Mouse (Mus musculus) ES-Bruce4 (cell line): Measurements from ENCODE around the gene Fam19a5. TPM values are rescaled to one million over a fixed set of nuclear protein-coding genes. Genes with fewer than 3 reads are reported as not detected.

Experiments used
- H3K27ac ChIP-seq: 2 replicates; pipeline ENCODE4 v1.5.1; 2012; ENCODE audit warnings: low read length, inconsistent platforms; ENCODE audit not compliant: insufficient read depth
- H3K27me3 ChIP-seq: 2 replicates; pipeline ENCODE4 v1.6.1; 2012; ENCODE audit warnings: mild to moderate bottlenecking, low read length, inconsistent platforms; ENCODE audit not compliant: control insufficient read depth, poor library complexity, insufficient read depth, severe bottlenecking
- H3K36me3 ChIP-seq: 2 replicates; pipeline ENCODE4 v1.6.1; 2012; ENCODE audit warnings: inconsistent platforms, mild to moderate bottlenecking, low read length, moderate library complexity; ENCODE audit not compliant: control insufficient read depth, poor library complexity, insufficient read depth, severe bottlenecking
- H3K4me1 ChIP-seq: one replicate; pipeline ENCODE4 v1.8.1; 2011; ENCODE audit warnings: low read length; ENCODE audit not compliant: control insufficient read depth, insufficient read depth
- H3K4me3 ChIP-seq: 2 replicates; pipeline ENCODE4 v1.5.1; 2011; ENCODE audit warnings: low read depth, mild to moderate bottlenecking, low read length
- H3K9ac ChIP-seq: 2 replicates; pipeline ENCODE4 v1.6.1; 2012; ENCODE audit warnings: low read depth, mild to moderate bottlenecking, inconsistent platforms; ENCODE audit not compliant: poor library complexity, severe bottlenecking
- H3K9me3 ChIP-seq: replicated peaks from 2 replicates; pipeline ENCODE4 v1.6.1; 2012; ENCODE audit warnings: mild to moderate bottlenecking, low read length, inconsistent platforms; ENCODE audit not compliant: control insufficient read depth, poor library complexity, insufficient read depth, severe bottlenecking
- CTCF ChIP-seq: IDR thresholded peaks from one replicate; pipeline ENCODE4 v1.8.1; 2011; ENCODE audit warnings: low read depth, low read length
- EP300 ChIP-seq: IDR thresholded peaks from 2 replicates; pipeline ENCODE4 v1.6.1; 2011; ENCODE audit warnings: low read depth, low read length; ENCODE audit not compliant: insufficient read depth
- POLR2A ChIP-seq: IDR thresholded peaks from one replicate; pipeline ENCODE4 v1.8.1; 2011; ENCODE audit warnings: low read length; ENCODE audit not compliant: insufficient read depth
- polyA plus RNA-seq: library from polyadenylated mRNA; stranded (reverse); fragments of >200 nt; gene quantifications from 2 replicates; pipeline ENCODE4 v1.2.4, GENCODE M21; 2011; ENCODE audit warnings: low read depth; ENCODE audit not compliant: missing spikeins, insufficient read depth, insufficient read length

The Fam19a5 gene
- polyA plus RNA-seq, 1 experiment = 3.2 TPM

- Histone ChIP-seq H3K4me3 (no peak overlapping the region), H3K4me1 (no peaks in the 10 kb centered on the region), H3K36me3 (no peaks in the 10 kb centered on the region), H3K9ac (no peak overlapping the region), H3K9me3 (no peaks in the 10 kb centered on the region), H3K27ac (no peak overlapping the region), H3K27me3 (peaks cover 12% of the 10 kb centered on the region)
- TF ChIP-seq POLR2A (no peak), CTCF (peak; percentile 22), EP300 (no peak)
These were observed 2.4 kb upstream of the Fam19a5 start for GRCm38 (mm10) chr15:87541656-87542055.

DNA sequence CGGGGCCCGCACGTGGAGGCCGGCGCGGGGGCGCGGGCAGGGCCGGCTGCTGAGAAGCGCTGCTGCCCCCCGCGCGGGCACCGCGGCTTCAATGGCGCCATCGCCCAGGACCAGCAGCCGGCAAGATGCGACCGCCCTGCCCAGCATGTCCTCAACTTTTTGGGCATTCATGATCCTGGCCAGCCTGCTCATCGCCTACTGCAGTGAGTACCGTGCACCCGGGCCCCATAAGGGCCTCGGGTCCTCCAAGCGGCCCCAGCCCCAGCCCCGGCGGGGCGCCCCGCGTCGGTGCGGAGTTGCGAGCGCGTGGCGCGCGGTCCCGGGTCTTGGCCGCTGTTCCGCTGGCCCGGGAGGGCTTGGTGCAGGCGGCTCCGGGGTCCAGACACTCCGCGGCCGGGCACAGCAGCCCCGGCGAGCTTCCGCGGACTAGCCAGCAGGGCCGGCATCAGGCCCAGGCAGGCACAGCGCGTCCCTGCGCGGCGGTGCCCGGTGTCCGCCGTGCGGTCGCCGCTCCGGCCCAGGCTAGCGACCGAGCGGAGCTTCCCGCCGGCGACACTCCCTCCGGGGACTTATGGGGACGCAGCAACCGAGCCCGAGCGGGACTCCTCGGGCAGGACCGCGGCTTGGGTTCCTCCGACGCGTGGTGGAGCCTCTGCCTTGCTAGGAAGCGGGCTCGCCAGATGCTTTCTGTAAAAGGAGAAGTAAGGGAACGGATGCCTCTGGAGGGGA lies 466 bp downstream of the Fam19a5 start:
- peak overlapping the region; percentile 86 for H3K9ac ChIP-seq
- H3K27me3 ChIP-seq = peaks cover 12% of the 10 kb centered on the region
- H3K27ac ChIP-seq = no peak overlapping the region
- no peaks in the 10 kb centered on the region for H3K36me3 ChIP-seq
- H3K4me3 ChIP-seq = peak overlapping the region; percentile 88
- no peaks in the 10 kb centered on the region for H3K4me1 ChIP-seq
- no peaks in the 10 kb centered on the region for H3K9me3 ChIP-seq
- TF ChIP-seq EP300 (no peak), POLR2A (no peak), CTCF (no peak)

DNA sequence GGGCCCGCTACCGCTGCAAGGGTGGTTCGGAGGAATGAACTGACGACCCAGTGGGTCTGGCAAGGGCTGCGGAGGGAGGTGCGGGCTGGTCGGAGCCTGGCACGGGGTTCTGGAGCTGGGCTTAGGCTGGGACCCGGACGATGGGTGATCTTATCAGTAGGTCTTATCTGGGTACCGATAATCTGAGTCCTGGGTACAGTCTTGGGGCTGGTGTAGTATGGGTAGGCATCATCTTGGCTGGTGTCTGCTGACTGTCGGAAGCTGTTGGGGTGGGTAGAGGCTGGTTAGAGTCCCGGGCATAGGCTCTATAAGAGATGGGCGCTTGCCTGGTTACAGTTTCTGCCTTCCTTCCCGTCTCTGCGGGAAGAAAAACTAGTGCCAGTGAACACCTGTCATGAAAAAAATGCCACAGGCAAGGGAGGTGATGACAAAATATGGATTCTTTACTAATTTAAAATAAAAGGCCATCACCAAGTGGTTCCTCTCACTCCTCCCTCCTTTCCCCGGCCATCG lies 1.1 kb downstream of the Fam19a5 start:
- no peak for TF ChIP-seq CTCF
- no peak for TF ChIP-seq EP300
- no peak for TF ChIP-seq POLR2A
- Histone ChIP-seq H3K4me1 (no peaks in the 10 kb centered on the region), H3K4me3 (peak overlapping the region; percentile 88), H3K9me3 (no peaks in the 10 kb centered on the region), H3K36me3 (no peaks in the 10 kb centered on the region), H3K27me3 (peaks cover 12% of the 10 kb centered on the region), H3K27ac (no peak overlapping the region), H3K9ac (peak overlapping the region; percentile 86)

DNA sequence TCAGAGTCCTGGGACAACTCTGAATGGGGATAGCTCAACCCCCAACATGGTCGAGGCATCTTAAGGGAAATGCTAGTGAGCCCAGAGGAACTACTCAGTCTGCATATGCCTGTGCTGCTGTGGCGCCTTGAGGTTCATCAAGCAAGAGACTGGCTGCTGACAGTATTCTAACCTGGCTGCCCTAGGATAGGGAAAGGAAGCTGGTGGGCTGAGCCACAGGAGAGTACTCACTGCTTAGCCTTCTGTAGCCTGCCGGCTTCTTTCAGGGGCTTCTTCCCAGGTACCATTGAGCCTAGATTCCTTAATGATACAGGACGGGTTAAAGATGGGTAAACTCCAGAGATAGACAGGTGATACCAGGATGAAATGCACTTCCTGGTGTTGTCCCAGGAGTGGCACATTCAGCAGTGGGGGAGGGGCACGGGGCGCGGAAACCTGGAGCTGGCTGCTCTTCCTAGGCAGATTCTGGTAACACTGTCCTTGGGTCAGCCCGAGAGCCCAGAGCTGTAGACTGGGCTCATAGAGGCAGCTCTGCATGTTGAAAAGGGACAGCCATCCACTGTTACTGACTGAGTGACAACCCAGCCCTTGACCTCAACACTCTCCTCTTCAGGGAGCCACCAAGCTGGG lies 1.7 kb downstream of the Fam19a5 start:
- TF ChIP-seq POLR2A (no peak), EP300 (no peak), CTCF (no peak)
- H3K27me3 ChIP-seq = peaks cover 12% of the 10 kb centered on the region
- no peak overlapping the region for H3K27ac ChIP-seq
- no peak overlapping the region for H3K9ac ChIP-seq
- no peaks in the 10 kb centered on the region for H3K36me3 ChIP-seq
- no peak overlapping the region for H3K4me3 ChIP-seq
- H3K9me3 ChIP-seq = no peaks in the 10 kb centered on the region
- H3K4me1 ChIP-seq = no peaks in the 10 kb centered on the region

GRCm38 (mm10) chr15:87547022-87547421 lies 2.9 kb downstream of the Fam19a5 start:
- Histone ChIP-seq H3K27me3 (peaks cover 12% of the 10 kb centered on the region), H3K9ac (no peak overlapping the region), H3K36me3 (no peaks in the 10 kb centered on the region), H3K9me3 (no peaks in the 10 kb centered on the region), H3K4me1 (no peaks in the 10 kb centered on the region), H3K27ac (no peak overlapping the region), H3K4me3 (no peak overlapping the region)
- peak; percentile 5 for TF ChIP-seq CTCF
- no peak for TF ChIP-seq EP300
- no peak for TF ChIP-seq POLR2A

GRCm38 (mm10) chr15:87549724-87550123 lies 5.6 kb downstream of the Fam19a5 start:
- Histone ChIP-seq H3K27ac (no peak overlapping the region), H3K27me3 (peaks cover 5% of the 10 kb centered on the region), H3K36me3 (no peaks in the 10 kb centered on the region), H3K4me3 (no peak overlapping the region), H3K4me1 (no peaks in the 10 kb centered on the region), H3K9me3 (no peaks in the 10 kb centered on the region), H3K9ac (no peak overlapping the region)
- no peak for TF ChIP-seq POLR2A
- TF ChIP-seq CTCF = no peak
- TF ChIP-seq EP300 = no peak
